In the genomic region with DNA sequence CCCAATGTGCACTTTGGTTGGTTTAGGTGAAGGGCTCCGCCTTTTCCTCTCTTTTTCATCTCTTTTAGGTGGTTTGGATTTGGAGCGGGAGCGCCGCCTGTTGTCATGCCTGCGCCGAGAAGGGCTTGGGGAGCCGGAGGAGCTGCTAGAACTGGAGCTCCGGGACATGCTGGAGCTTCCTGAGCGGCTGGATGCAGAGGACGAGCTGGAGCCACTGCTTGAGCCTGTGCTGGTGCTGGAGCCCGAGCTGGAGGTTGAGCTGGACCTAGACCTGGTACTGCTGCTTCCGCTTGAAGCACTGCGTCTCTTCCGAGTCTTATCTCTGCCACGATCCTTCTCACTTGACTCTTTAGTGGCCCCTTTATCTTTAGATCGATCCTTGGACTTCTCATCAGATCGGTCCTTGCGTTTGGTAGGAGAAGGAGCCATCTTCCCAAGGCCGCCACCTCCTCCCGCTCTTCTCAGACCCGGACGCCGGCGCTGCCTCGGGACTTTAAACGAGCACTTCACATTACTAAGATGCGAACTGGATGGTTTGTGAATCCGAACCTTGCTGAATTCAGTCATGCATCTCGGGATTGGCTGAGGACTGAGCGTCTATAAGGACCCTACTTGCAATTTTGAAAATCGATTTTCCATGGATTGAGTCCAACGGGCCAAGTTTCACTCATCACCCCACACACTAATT, we compare ENCODE assay signal across 7 mouse cellular contexts.
DNase-seq lines count a peak whose midpoint lies in the region; ATAC-seq and TF ChIP-seq lines count a peak whose summit lies in the region.
"Not testable (repeated sequence)": the region's sequence is repeated elsewhere in the genome, so short reads cannot be mapped to it uniquely, and the experiment has no call there.

No protein-coding gene starts in this region.

- not testable (repeated sequence) for H3K27me3 ChIP-seq in forebrain, embryonic 10.5 days (ENCODE audit: poor library complexity, severe bottlenecking); heart, embryonic 13.5 days (replicated peaks); hindbrain, postnatal 0 days (ENCODE audit: insufficient read depth, low read length); limb, embryonic 14.5 days (ENCODE audit: control insufficient read depth, insufficient read depth, low read length)

- H3K4me1 ChIP-seq in brown adipose tissue, adult 24 weeks (ENCODE audit: control insufficient read depth, insufficient read depth, insufficient read length, low read length); forebrain, embryonic 10.5 days; heart, embryonic 13.5 days; hindbrain, postnatal 0 days (ENCODE audit: insufficient read depth, low read length); limb, embryonic 14.5 days (ENCODE audit: control insufficient read depth, insufficient read depth, low read length); olfactory bulb, adult 2 months (ENCODE audit: control insufficient read depth, insufficient read depth, low read length): not testable (repeated sequence)

- not testable (repeated sequence) for TF ChIP-seq POLR2A in limb, embryonic 14.5 days (IDR thresholded peaks at IDR 0.05; ENCODE audit: borderline replicate concordance, extremely low read depth, insufficient read depth, insufficient read length); olfactory bulb, adult 2 months (IDR thresholded peaks at IDR 0.05; ENCODE audit: insufficient read depth, low read depth, low read length)

- peak overlapping the region; percentile 67 for H3K4me2 ChIP-seq in heart, embryonic 13.5 days
- peak overlapping the region; percentile 36 for H3K4me2 ChIP-seq in hindbrain, postnatal 0 days (ENCODE audit: low read depth, low read length)
- peak overlapping the region; percentile 35; the same call in 1 of the 2 replicates for H3K4me2 ChIP-seq in limb, embryonic 14.5 days (replicated peaks; ENCODE audit: low read depth, low read length, severe bottlenecking)

- peak overlapping the region; percentile 57 for H3K4me3 ChIP-seq in brown adipose tissue, adult 24 weeks (ENCODE audit: insufficient read depth, low read depth, low read length)
- H3K4me3 ChIP-seq in forebrain, embryonic 10.5 days: peak overlapping the region; percentile 36
- H3K4me3 ChIP-seq in heart, embryonic 13.5 days: peak overlapping the region; percentile 50
- H3K4me3 ChIP-seq in hindbrain, postnatal 0 days (ENCODE audit: low read length): peak overlapping the region; percentile 21
- H3K4me3 ChIP-seq in limb, embryonic 14.5 days (replicated peaks; ENCODE audit: low read length): peak overlapping the region; percentile 21
- peak overlapping the region; percentile 28 for H3K4me3 ChIP-seq in olfactory bulb, adult 2 months (ENCODE audit: insufficient read depth, low read depth, low read length)

- not testable (repeated sequence) for H3K27ac ChIP-seq in brown adipose tissue, adult 24 weeks (replicated peaks; ENCODE audit: low read depth, low read length); forebrain, embryonic 10.5 days; heart, embryonic 13.5 days (replicated peaks); hindbrain, postnatal 0 days; limb, embryonic 14.5 days (replicated peaks; ENCODE audit: low read depth, low read length); olfactory bulb, adult 2 months (ENCODE audit: insufficient read depth, low read depth, low read length)

- not testable (repeated sequence) for DNase-seq in forebrain, embryonic 10.5 days (ENCODE audit: extremely low spot score, low spot score); hindbrain, postnatal 0 days (ENCODE audit: low spot score); limb, embryonic 14.5 days (ENCODE audit: low spot score)

- not testable (repeated sequence) for H3K36me3 ChIP-seq in forebrain, embryonic 10.5 days (replicated peaks); heart, embryonic 13.5 days; hindbrain, postnatal 0 days (ENCODE audit: insufficient read depth, low read length); limb, embryonic 14.5 days (ENCODE audit: control insufficient read depth, insufficient read depth, low read length)

- WGBS in forebrain, embryonic 10.5 days: 64% methylated on average over 32 of the region's 32 CpGs
- WGBS in heart, embryonic 13.5 days: 44% methylated on average over 32 of the region's 32 CpGs
- WGBS in hindbrain, postnatal 0 days: 69% methylated on average over 32 of the region's 32 CpGs
- 68% methylated on average over 31 of the region's 32 CpGs for WGBS in limb, embryonic 14.5 days
- WGBS in olfactory bulb, adult 2 months: 75% methylated on average over 32 of the region's 32 CpGs

- peak overlapping the region; percentile 59; the same call in 1 of the 2 replicates for H3K9ac ChIP-seq in heart, embryonic 13.5 days
- not testable (repeated sequence) for H3K9ac ChIP-seq in hindbrain, postnatal 0 days (replicated peaks; ENCODE audit: low read length); limb, embryonic 14.5 days (ENCODE audit: low read depth, low read length, severe bottlenecking)

- not testable (repeated sequence) for H3K9me3 ChIP-seq in forebrain, embryonic 10.5 days; heart, embryonic 13.5 days; hindbrain, postnatal 0 days (ENCODE audit: low read length); limb, embryonic 14.5 days (ENCODE audit: control insufficient read depth, low read length)

- ATAC-seq in heart, embryonic 13.5 days (ENCODE audit: extremely low read depth, insufficient number of reproducible peaks, low FRiP score, low TSS enrichment); hindbrain, postnatal 0 days; limb, embryonic 14.5 days (ENCODE audit: low FRiP score, low read depth): not testable (repeated sequence)
- peak; percentile 27 for ATAC-seq in megakaryocyte progenitor cell, adult 5-6 weeks (replicated peaks; ENCODE audit: poor library complexity)

- TF ChIP-seq CTCF in hindbrain, postnatal 0 days (IDR thresholded peaks at IDR 0.05; ENCODE audit: low read depth); olfactory bulb, adult 2 months (IDR thresholded peaks at IDR 0.05; ENCODE audit: insufficient read depth, low read depth, low read length): not testable (repeated sequence)
